Mouse (Mus musculus) neural tube, embryonic 10.5 days (tissue): ENCODE results near the gene Coil.

Source experiments
- DNase-seq: peaks from one replicate; pipeline ENCODE4 v3.0.0-alpha.2; 2017; ENCODE audit warnings: low spot score; ENCODE audit errors: extremely low spot score

The Coil gene

GRCm38 (mm10) chr11:89005473-89005872, 35.4 kb downstream of the Coil start:
- DNase-seq, result no peak

GRCm38 (mm10) chr11:89006404-89006803, 36.4 kb downstream of the Coil start:
- no peak for DNase-seq

- DNase-seq, result no peak
These were observed 37.5 kb downstream of the Coil start for GRCm38 (mm10) chr11:89007582-89007981.

- no peak for DNase-seq
These were observed 39.0 kb downstream of the Coil start for GRCm38 (mm10) chr11:89009066-89009465.

GRCm38 (mm10) chr11:89009496-89009895, 39.4 kb downstream of the Coil start:
- DNase-seq, result no peak

GRCm38 (mm10) chr11:89012241-89012640, 42.2 kb downstream of the Coil start:
- no peak for DNase-seq

- DNase-seq, result no peak
These were observed 47.6 kb downstream of the Coil start for GRCm38 (mm10) chr11:89017514-89018182.

- DNase-seq, result no peak
These were observed 50.7 kb downstream of the Coil start for GRCm38 (mm10) chr11:89020681-89021305.

- DNase-seq, result no peak
These were observed 51.6 kb downstream of the Coil start for GRCm38 (mm10) chr11:89021687-89022086.

GRCm38 (mm10) chr11:89022120-89022731, 52.2 kb downstream of the Coil start:
- DNase-seq, result no peak

- DNase-seq, result no peak
These were observed 53.4 kb downstream of the Coil start for GRCm38 (mm10) chr11:89023477-89023876.

- no peak for DNase-seq
These were observed 54.3 kb downstream of the Coil start for GRCm38 (mm10) chr11:89024181-89024881.

- DNase-seq, result no peak
These were observed 55.6 kb downstream of the Coil start for GRCm38 (mm10) chr11:89025603-89026002.

- DNase-seq, result no peak
These were observed 56.1 kb downstream of the Coil start for GRCm38 (mm10) chr11:89026117-89026516.

- DNase-seq, result no peak
These were observed 57.9 kb downstream of the Coil start for GRCm38 (mm10) chr11:89027955-89028361.

GRCm38 (mm10) chr11:89028871-89029405, 58.9 kb downstream of the Coil start:
- no peak for DNase-seq

GRCm38 (mm10) chr11:89030552-89030951, 60.5 kb downstream of the Coil start:
- DNase-seq, result no peak

- DNase-seq, result no peak
These were observed 61.1 kb downstream of the Coil start for GRCm38 (mm10) chr11:89031189-89031588.

GRCm38 (mm10) chr11:89034592-89034991, 64.5 kb downstream of the Coil start:
- no peak for DNase-seq

GRCm38 (mm10) chr11:89035552-89035951, 65.5 kb downstream of the Coil start:
- DNase-seq, result no peak

GRCm38 (mm10) chr11:89038496-89038895, 68.4 kb downstream of the Coil start:
- no peak for DNase-seq

GRCm38 (mm10) chr11:89039325-89039724, 69.3 kb downstream of the Coil start:
- peak; percentile 39 for DNase-seq
